Mouse (Mus musculus): ENCODE measurements around the gene Slc35b4. TPM values are rescaled to one million over a fixed set of nuclear protein-coding genes. Genes with fewer than 3 reads are reported as not detected.
A peak's percentile ranks its signal among the peaks of the same experiment; 100 is the strongest.

The Slc35b4 gene
- total RNA-seq, 2 experiments from 2014 or later = 42.1 to 42.7 TPM

DNA sequence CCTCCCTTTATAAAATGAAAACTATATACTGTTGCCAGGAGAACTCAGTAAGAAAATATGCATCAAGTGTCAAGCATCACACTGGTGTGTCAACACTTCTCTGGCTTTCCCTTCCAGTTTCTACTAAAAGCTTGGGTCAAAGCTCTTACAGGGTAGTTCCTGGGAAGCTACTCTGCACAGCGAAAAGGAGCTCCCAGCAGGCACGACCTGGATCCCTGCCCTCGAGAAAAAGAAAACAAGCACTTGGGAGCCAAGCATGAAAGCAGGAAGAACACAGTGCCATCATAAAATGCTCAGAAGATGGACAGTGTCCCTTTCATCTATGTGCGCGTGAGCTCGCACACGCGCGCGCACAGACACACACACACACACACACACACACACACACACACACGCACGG is 3.7 kb downstream of the Slc35b4 start:
- intact Hi-C loops (cut with DNase I) = no loop called here
- DNase-seq (ENCODE audit: extremely low spot score in 1 of 2, low spot score in 2 of 2) = no peak

- intact Hi-C loops (cut with DNase I) = no loop called here
Measured at GRCm38 (mm10) chr6:34171748-34172457, 5.0 kb downstream of the Slc35b4 start.

DNA sequence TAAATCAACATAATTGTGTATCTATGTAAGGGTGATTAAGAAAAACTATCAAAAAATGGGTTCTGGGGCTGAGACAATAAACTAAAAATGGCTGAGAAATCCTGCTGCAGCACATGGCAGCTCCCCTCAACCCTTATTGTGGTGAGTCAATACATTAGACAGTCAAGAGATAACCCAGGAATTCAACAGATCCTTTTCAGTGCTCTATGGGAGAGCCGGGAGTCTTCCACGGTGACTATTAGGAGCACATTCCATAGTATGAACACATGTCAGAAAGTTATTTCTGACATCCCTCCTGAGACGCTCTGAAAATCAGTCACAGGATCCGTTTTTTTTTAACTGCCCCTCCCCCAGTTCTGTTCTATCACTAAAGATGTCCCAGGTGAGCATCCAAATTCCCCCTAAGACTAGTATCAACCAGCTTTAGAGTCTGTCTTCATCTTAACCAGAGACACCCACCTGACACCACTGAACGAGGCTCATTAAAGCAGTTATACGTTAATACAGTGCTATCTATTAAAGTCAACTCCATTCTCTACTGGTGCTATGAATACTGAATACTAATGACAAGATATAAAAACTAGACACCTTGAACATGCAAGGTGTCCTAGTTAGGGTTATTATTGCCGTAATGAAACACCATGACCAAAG is 5.9 kb downstream of the Slc35b4 start:
- intact Hi-C loops (cut with DNase I) = no loop called here

More at GRCm38 (mm10) chr6:34171748-34172457, 5.0 kb downstream of the Slc35b4 start:
- no peak for DNase-seq (ENCODE audit: extremely low spot score in 1 of 2, low spot score in 2 of 2)

GRCm38 (mm10) chr6:34168834-34169233 is 8.1 kb downstream of the Slc35b4 start:
- no peak for DNase-seq (ENCODE audit: extremely low spot score in 1 of 2, low spot score in 2 of 2)

More for the DNA sequence above, 5.9 kb downstream of the Slc35b4 start:
- no peak for DNase-seq (ENCODE audit: extremely low spot score in 1 of 2, low spot score in 2 of 2)

DNA sequence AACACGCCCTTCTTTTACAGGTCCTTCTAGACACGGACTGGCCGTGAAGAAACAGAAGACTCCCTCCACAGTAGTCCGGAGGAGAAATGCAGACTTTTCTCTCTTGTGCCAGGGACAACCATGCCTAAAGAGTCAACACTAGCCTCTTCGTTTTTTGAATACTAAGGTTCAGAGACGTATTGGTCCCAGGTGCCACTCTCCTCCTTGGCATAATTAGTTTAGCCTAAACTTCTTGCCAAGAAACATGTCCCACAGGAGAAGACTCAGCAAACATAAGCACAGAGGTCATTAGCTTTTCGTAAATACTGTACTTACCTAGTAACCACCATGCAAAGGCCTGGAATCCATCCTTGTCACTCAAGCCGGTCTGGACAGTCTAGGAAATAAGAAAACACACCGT is 13.9 kb downstream of the Slc35b4 start:
- DNase-seq (ENCODE audit: extremely low spot score in 1 of 2, low spot score in 2 of 2) = no peak
- intact Hi-C loops (cut with DNase I) = no loop called here

More at GRCm38 (mm10) chr6:34168834-34169233, 8.1 kb downstream of the Slc35b4 start:
- intact Hi-C loops (cut with DNase I) = no loop called here

DNA sequence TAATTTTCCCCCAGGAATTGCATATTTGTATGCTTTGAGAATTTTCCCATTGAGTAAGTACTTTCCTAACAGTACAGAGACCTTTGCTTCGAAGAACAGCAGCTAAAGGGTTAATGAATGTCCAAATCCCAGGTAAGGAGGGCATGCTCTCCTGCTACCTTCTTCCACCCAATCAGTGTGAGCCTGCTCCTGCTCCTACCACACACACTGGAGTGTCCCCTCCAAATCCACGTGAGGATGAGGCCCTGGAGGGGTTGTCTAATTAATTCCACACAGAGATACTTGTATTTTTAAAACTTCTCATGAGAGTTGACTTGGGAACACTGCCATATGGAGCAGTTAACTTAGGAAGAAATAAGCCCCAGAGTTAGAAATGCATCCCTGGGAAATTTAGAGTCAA is 14.3 kb downstream of the Slc35b4 start:
- intact Hi-C loops (cut with DNase I) = no loop called here
- no peak for DNase-seq (ENCODE audit: extremely low spot score in 1 of 2, low spot score in 2 of 2)

GRCm38 (mm10) chr6:34161511-34161910 is 15.4 kb downstream of the Slc35b4 start:
- intact Hi-C loops (cut with DNase I) = no loop called here
- DNase-seq (ENCODE audit: extremely low spot score in 1 of 2, low spot score in 2 of 2) = no peak

DNA sequence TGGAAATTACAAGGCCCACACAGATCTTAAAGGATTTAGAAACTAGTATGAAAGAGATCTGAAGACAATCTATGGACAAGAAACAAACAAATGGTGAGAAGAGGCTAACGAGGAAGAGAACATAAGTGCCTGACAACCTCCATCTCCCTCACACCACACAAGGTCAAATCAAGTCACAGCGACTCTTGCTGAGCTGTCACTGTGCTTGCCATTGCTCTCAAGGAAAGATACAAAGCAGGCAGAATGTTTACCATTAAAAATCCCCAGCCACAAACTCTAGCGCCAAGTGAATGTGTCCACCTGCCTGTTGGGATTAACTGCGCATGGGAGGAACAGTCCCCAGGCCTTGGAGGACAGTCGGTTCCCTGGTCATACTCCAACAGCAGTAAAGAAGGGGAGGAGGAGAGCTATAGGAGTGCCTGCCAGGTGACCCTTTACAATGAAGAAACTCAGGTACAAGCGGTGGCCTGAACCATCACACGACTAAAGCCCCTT is 16.0 kb downstream of the Slc35b4 start:
- no peak for DNase-seq (ENCODE audit: extremely low spot score in 1 of 2, low spot score in 2 of 2)
- intact Hi-C loops (cut with DNase I) = no loop called here

DNA sequence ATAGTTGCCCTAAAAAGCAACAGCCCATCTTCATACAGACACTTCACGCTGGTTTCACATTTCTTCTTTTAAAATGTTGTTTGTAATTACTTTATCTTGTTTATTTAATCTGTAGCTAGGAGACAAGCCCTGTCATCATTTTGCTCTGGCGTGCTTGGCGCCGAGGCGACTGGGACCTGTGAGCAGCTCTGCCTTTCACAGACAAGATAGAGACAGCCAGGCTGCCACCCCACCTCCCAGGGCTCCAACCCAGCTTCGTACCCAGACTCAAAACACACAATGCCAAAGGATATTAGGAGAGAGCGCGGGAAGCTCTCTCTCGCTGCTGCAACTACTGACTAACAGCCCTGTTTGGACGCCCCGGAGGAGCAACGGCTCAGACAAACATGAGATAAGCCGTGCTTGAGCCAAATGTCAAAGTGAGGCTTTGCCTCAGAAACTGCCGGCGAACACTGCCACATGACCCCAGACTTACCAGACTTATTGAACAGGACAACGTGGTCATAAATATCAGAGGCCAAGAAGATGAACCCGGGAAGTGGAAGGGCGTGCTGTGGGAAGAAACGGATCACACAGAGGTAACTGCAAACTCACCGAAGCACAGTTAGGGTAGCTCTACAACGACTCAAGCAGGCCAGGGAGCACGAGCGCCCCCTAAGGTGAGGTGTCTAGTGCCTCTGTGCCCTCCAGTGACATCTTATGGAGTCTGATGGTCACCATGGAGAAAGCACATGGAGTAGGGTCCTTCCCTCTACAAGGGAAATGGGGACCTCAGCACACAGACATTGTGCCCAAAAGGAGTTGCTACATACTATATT is 16.7 kb downstream of the Slc35b4 start:
- no peak for DNase-seq (ENCODE audit: extremely low spot score in 1 of 2, low spot score in 2 of 2)
- intact Hi-C loops (cut with DNase I) = no loop called here

- intact Hi-C loops (cut with DNase I) = no loop called here
- no peak for DNase-seq (ENCODE audit: extremely low spot score in 1 of 2, low spot score in 2 of 2)
Measured at GRCm38 (mm10) chr6:34156841-34157748, 19.8 kb downstream of the Slc35b4 start.

DNA sequence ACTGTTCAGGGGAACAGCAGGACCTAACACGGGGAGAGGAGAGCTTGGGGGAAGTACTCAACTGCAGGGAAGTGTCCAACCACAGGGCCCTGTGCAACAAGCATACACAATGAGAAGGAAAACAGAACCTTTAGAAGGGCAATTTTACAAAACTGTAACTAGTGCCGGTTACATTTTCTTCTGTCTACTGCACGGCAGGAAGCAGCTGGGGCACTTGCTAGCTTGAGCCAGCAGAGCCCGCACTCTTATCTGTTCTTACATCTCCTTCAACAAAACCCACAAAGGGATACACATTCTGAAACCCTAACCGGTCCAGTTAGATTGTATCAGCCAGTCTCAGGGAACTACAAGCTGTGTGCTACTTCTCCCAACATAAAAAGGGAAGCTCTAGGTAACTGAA is 20.9 kb downstream of the Slc35b4 start:
- intact Hi-C loops (cut with DNase I) = no loop called here
- DNase-seq (ENCODE audit: extremely low spot score in 1 of 2, low spot score in 2 of 2) = no peak

DNA sequence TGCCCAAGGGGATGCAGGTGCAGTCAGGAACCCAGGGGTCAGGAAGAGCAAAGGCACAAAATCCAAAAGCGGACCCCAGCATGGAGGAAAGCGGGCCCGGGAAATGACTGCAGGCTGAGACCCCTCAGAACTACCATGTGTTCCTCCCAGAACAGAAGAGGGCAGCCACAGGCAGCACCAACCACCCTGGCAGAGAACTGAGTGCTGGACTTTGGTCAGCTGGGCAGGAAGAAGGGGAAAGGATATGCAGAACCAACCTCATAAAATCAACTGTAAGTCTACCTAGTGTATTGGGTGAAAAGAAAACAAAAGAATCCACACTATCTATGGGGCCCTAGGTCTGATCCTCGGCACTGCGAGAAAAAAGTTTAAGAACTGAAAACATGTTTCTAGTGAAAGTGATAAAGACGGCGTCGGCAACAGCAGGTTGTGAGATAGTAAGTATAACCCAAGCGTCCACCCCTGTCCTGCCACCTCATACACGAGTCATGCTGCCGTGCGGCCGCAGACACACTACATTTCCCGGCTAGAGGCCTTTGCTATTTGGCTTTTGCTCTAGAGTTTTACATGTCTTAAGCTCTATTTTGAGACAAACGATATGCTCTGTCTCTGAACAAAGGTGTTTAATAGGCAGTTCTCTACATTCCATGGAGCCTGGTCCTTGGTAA is 21.6 kb downstream of the Slc35b4 start:
- intact Hi-C loops (cut with DNase I) = no loop called here
- no peak for DNase-seq (ENCODE audit: extremely low spot score in 1 of 2, low spot score in 2 of 2)

GRCm38 (mm10) chr6:34154202-34154601 is 22.7 kb downstream of the Slc35b4 start:
- peak in 1 of 2 experiments; percentile 62 for DNase-seq (ENCODE audit: extremely low spot score in 1 of 2, low spot score in 2 of 2)
- intact Hi-C loops (cut with DNase I) = no loop called here

DNA sequence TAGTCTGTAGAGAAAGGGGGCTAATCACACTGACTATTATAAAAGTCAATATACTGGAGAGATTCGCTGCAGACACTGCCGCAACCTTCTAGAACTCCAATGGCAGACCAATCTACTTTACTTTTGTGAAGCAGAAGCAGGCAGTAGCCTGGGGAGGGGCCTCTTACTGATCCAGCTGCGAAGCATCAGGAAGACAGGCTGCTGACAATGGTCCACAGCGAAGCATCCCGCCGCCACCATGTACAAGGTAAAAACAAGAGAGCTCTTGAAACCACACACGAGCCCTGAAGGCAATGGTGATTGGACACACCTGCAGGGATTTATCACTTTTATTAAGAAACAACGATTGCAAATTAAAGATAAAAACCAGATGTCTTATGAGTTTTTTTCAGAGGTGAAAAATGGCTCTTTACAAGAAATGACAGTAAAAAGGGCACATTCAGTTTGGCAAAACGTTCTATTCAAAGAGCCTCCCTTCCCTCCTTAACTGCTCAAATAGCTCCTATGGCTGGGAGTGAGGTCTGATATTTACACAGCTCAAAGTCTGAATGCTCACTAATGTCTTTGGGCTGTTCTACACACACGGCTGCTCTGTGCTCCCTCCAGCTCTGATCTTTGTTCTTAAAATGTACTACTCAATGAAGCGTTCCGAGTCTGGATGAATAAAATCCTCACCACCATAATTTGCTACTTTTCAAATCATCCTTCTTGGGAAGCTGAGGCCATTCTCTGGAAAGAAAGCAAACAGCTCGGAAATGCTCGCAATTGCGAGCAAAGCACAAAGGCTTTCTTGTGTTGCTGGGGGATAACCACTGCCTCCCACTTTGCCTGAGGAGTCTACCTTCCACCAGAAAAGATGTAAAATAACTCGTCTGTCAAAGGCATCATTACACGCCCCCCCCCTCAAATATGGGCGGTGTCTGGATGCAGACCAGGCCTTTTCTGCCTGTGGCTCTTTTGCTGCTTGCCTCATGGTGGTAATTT is 23.6 kb downstream of the Slc35b4 start:
- intact Hi-C loops (cut with DNase I) = no loop called here
- no peak for DNase-seq (ENCODE audit: extremely low spot score in 1 of 2, low spot score in 2 of 2)

GRCm38 (mm10) chr6:34149821-34150220 is 27.1 kb downstream of the Slc35b4 start:
- intact Hi-C loops (cut with DNase I) = no loop called here
- no peak for DNase-seq (ENCODE audit: extremely low spot score in 1 of 2, low spot score in 2 of 2)

GRCm38 (mm10) chr6:34149066-34149465 is 27.8 kb downstream of the Slc35b4 start:
- intact Hi-C loops (cut with DNase I) = no loop called here
- DNase-seq (ENCODE audit: extremely low spot score in 1 of 2, low spot score in 2 of 2) = no peak

GRCm38 (mm10) chr6:34148639-34149038 is 28.3 kb downstream of the Slc35b4 start:
- DNase-seq (ENCODE audit: extremely low spot score in 1 of 2, low spot score in 2 of 2) = no peak
- intact Hi-C loops (cut with DNase I) = no loop called here
